Mouse (Mus musculus) neural tube, embryonic 13.5 days (tissue): ENCODE measurements around the gene Cracr2a. TPM values are rescaled to one million over a fixed set of nuclear protein-coding genes. Genes with fewer than 3 reads are reported as not detected.

Experiments
- ATAC-seq: fragments of 200-750 bp; cut with Nextera tagmentation; 2 replicates; pipeline ENCODE4 v1.8.0; 2017; ENCODE audit warnings: low read depth, mild to moderate bottlenecking, moderate TSS enrichment, moderate library complexity
- H3K27ac ChIP-seq: fragments of 300-500 bp; sonication (generic); replicated peaks from 2 replicates; pipeline ENCODE4 v1.5.1; 2015; ENCODE audit warnings: moderate library complexity, mild to moderate bottlenecking, inconsistent platforms
- H3K27me3 ChIP-seq: fragments of 300-500 bp; sonication (generic); 2 replicates; pipeline ENCODE4 v1.6.1; 2015; ENCODE audit warnings: mild to moderate bottlenecking, inconsistent platforms
- H3K36me3 ChIP-seq: fragments of 300-500 bp; sonication (generic); 2 replicates; pipeline ENCODE4 v1.6.1; 2015; ENCODE audit warnings: mild to moderate bottlenecking, inconsistent platforms
- H3K4me1 ChIP-seq: fragments of 300-500 bp; sonication (generic); replicated peaks from 2 replicates; pipeline ENCODE4 v1.6.1; 2015; ENCODE audit warnings: inconsistent platforms
- H3K4me2 ChIP-seq: fragments of 300-500 bp; sonication (generic); 2 replicates; pipeline ENCODE4 v1.6.1; 2015; ENCODE audit warnings: inconsistent platforms, mild to moderate bottlenecking, moderate library complexity
- H3K4me3 ChIP-seq: fragments of 300-500 bp; sonication (generic); 2 replicates; pipeline ENCODE4 v1.5.1; 2015; ENCODE audit warnings: mild to moderate bottlenecking, inconsistent platforms
- H3K9ac ChIP-seq: fragments of 300-500 bp; sonication (generic); 2 replicates; pipeline ENCODE4 v1.6.1; 2015; ENCODE audit warnings: moderate library complexity, mild to moderate bottlenecking, inconsistent platforms
- H3K9me3 ChIP-seq: fragments of 300-500 bp; sonication (generic); 2 replicates; pipeline ENCODE4 v1.6.1; 2016; ENCODE audit warnings: inconsistent platforms
- WGBS: fragments of 180-500 bp; shearing (Covaris S2); methylation state at CpG from one replicate; pipeline ENCODE4 v1.1.7; 2015; 5-methylcytosine and 5-hydroxymethylcytosine counted together
- polyA plus RNA-seq: library from polyadenylated mRNA; unstranded; fragments of >200 nt; fragmentation: Nextera tagmentation; extraction: Ambion mirVana; gene quantifications from 2 replicates; pipeline ENCODE4 v1.2.1, GENCODE M21; 2015

The Cracr2a gene
- polyA plus RNA-seq, 1 experiment from 2014 or later, result 0.59 TPM

DNA sequence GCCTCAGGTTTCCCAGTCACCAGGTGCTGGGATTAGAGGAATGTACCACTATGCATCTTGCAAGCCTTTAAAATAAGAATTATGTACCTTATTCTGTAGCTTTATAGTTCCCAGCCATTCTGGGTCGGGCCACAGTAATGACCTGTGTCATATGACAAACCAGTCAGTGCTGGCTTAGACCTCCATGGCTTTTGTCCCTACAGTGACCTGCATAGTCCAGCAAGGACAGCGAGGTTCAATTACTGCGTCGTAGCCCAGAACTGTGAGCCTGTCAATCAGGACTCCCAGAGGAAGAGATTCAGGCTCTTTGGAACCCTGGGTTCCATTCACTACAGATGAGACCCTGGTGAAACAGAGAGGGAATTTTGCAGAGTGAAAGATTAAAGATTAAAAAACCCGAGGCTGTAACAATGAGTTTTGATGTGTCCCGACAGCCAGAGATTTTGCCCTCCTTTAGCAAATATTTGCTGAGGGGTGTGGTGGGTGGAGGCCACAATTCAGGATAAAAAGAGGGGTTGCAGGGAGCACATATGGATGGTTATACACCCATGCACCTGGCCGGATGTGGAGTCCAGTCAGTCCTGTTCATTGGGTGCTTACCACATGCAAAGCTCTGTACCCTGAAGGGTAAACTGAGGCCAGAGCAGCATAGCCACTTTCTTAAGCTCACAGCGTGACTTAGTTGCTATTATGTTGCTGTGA lies 10.9 kb downstream of the Cracr2a start:
- Histone ChIP-seq H3K4me2 (no peak overlapping the region), H3K9ac (no peak overlapping the region), H3K4me1 (no peaks in the 10 kb centered on the region), H3K4me3 (no peak overlapping the region), H3K9me3 (no peaks in the 10 kb centered on the region), H3K27ac (no peak overlapping the region), H3K36me3 (no peaks in the 10 kb centered on the region), H3K27me3 (no peaks in the 10 kb centered on the region)
- 70% methylated on average over 8 of the region's 8 CpGs for WGBS
- ATAC-seq, result no peak

DNA sequence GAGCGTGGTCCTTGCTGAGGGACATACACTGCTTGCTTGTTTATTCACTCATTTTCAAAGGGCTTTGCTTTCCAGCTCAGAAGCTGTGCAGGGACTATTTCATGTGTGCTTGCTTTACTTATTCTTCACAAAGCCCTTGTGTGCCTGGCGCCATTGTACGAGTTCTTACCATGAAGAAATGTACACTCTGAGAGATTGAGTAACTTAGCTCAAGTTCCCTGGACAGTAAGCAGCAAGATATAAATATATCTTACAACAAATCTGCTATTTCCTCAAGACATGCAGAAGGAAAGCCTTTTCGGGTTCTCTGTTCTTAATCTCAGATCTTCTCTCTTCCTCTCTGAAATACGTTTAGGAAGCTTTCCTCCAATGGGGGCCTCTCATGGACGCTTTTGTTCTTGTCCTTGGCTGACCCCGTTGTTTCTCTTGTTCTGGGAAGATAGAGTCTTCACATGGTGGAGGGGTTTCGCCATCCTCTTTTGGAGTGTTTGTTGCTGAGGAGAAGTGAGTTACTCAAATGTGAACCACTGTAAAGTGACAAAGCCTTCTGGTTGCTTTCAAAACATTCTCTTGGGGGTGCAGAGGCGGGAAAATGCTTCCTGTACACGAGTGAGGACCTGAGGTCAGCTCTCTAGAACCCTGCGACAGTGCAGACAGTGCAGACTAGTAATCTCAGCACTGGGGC lies 12.8 kb downstream of the Cracr2a start:
- Histone ChIP-seq H3K4me1 (no peaks in the 10 kb centered on the region), H3K27ac (no peak overlapping the region), H3K4me3 (no peak overlapping the region), H3K27me3 (no peaks in the 10 kb centered on the region), H3K36me3 (no peaks in the 10 kb centered on the region), H3K4me2 (no peak overlapping the region), H3K9ac (no peak overlapping the region), H3K9me3 (no peaks in the 10 kb centered on the region)
- no peak for ATAC-seq
- 69% methylated on average over 11 of the region's 11 CpGs for WGBS

GRCm38 (mm10) chr6:127575194-127575593 lies 14.1 kb downstream of the Cracr2a start:
- WGBS, result 86% methylated on average over 2 of the region's 2 CpGs
- ATAC-seq, result no peak
- H3K27ac ChIP-seq, result no peak overlapping the region
- H3K4me2 ChIP-seq, result no peak overlapping the region
- no peaks in the 10 kb centered on the region for H3K36me3 ChIP-seq
- no peaks in the 10 kb centered on the region for H3K27me3 ChIP-seq
- H3K4me3 ChIP-seq, result no peak overlapping the region
- no peak overlapping the region for H3K9ac ChIP-seq
- H3K4me1 ChIP-seq, result no peaks in the 10 kb centered on the region
- no peaks in the 10 kb centered on the region for H3K9me3 ChIP-seq

DNA sequence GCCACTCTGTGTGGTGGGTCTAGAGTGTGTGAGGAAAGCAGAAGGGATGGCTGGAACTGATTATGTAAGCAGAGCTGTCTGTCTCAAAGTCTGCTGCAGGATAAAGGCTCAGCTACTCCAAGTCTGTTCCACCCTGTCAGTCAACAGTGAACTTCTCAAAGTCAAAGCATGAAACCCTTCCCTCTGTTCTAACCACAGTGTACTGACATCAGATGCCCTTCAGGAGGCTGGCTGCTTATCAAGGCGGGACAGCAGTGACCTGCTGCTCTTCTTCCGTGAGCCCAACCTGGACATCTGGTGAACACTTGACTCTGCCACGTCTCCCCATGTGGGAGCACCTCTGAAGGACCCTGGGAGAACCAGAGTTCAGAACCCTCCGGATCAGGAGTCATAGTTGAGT lies 16.6 kb downstream of the Cracr2a start:
- WGBS, result 77% methylated on average over 4 of the region's 4 CpGs
- no peak overlapping the region for H3K9ac ChIP-seq
- ATAC-seq, result no peak
- H3K4me2 ChIP-seq, result no peak overlapping the region
- H3K27me3 ChIP-seq, result 0 out of 2 replicates have a peak, but pooled peaks cover 5% of the 10 kb centered on the region
- H3K4me1 ChIP-seq, result peaks cover 11% of the 10 kb centered on the region
- no peaks in the 10 kb centered on the region for H3K36me3 ChIP-seq
- H3K27ac ChIP-seq, result no peak overlapping the region
- no peaks in the 10 kb centered on the region for H3K9me3 ChIP-seq
- no peak overlapping the region for H3K4me3 ChIP-seq

- H3K27me3 ChIP-seq, result 0 out of 2 replicates have a peak, but pooled peaks cover 5% of the 10 kb centered on the region
- H3K9me3 ChIP-seq, result no peaks in the 10 kb centered on the region
- H3K36me3 ChIP-seq, result no peaks in the 10 kb centered on the region
- H3K4me3 ChIP-seq, result no peak overlapping the region
- no peak overlapping the region for H3K4me2 ChIP-seq
- H3K9ac ChIP-seq, result no peak overlapping the region
- whole genome bisulfite sequencing, result 68% methylated on average over 7 of the region's 7 CpGs
- no peak overlapping the region for H3K27ac ChIP-seq
- no peak for ATAC-seq
- H3K4me1 ChIP-seq, result peaks cover 12% of the 10 kb centered on the region
Measured at GRCm38 (mm10) chr6:127578316-127578715, 17.2 kb downstream of the Cracr2a start.

DNA sequence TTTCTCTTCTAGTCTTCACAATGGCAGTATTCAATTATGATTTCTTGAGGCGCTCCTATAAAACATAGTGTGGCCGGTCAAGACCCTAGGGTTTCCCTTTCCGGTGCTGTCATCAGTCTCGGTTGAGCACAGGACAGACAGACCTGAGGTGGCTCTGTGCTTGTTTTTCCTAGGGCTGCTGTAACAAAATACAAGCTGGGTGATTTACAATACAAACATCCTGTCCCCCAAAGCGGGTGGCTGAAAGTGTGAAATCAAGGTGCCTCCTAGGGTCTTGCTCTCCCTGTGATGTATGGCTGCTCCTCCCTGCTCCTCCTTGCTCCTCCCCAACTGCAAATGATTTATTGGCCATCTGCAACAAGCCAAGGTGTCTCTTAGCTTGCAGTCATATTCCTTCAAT lies 17.7 kb downstream of the Cracr2a start:
- ATAC-seq, result no peak
- H3K9me3 ChIP-seq, result no peaks in the 10 kb centered on the region
- 46% methylated on average over 5 of the region's 5 CpGs for WGBS

DNA sequence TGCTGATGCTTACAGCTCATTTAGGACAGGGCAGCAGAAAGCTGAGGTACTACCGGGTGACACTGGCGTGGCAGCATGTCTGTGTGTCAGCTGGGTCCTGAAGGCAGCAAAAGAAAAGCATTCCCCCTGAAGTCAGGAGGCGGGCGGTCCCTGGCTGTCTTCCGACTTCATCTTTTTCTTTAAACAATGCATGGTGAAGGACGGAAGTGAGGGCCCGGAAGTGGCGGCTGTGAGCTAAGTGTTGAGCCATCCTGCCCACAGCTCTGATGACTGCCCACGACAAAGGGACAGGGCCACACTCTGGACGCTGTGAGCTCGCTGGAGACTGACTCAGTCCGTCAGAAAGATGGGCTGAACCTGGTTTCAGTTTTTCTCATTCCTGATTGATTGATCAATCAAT lies 20.8 kb downstream of the Cracr2a start:
- peak overlapping the region; percentile 61 for H3K9ac ChIP-seq
- 0 out of 2 replicates have a peak, but pooled peaks cover 5% of the 10 kb centered on the region for H3K27me3 ChIP-seq
- H3K36me3 ChIP-seq, result no peaks in the 10 kb centered on the region
- H3K9me3 ChIP-seq, result no peaks in the 10 kb centered on the region
- peak overlapping the region; percentile 21; the same call in 1 of the 2 replicates for H3K4me3 ChIP-seq
- no peak overlapping the region; the same call in 1 of the 2 replicates for H3K27ac ChIP-seq
- H3K4me2 ChIP-seq, result peak overlapping the region; percentile 56
- no peak; the same call in 1 of the 2 replicates for ATAC-seq
- WGBS, result 54% methylated on average over 12 of the region's 12 CpGs
- H3K4me1 ChIP-seq, result peaks cover 12% of the 10 kb centered on the region

More for the DNA sequence above, 17.7 kb downstream of the Cracr2a start:
- Histone ChIP-seq H3K4me1 (peaks cover 12% of the 10 kb centered on the region), H3K36me3 (no peaks in the 10 kb centered on the region), H3K4me2 (no peak overlapping the region), H3K27ac (no peak overlapping the region), H3K9ac (no peak overlapping the region), H3K4me3 (no peak overlapping the region), H3K27me3 (0 out of 2 replicates have a peak, but pooled peaks cover 5% of the 10 kb centered on the region)

DNA sequence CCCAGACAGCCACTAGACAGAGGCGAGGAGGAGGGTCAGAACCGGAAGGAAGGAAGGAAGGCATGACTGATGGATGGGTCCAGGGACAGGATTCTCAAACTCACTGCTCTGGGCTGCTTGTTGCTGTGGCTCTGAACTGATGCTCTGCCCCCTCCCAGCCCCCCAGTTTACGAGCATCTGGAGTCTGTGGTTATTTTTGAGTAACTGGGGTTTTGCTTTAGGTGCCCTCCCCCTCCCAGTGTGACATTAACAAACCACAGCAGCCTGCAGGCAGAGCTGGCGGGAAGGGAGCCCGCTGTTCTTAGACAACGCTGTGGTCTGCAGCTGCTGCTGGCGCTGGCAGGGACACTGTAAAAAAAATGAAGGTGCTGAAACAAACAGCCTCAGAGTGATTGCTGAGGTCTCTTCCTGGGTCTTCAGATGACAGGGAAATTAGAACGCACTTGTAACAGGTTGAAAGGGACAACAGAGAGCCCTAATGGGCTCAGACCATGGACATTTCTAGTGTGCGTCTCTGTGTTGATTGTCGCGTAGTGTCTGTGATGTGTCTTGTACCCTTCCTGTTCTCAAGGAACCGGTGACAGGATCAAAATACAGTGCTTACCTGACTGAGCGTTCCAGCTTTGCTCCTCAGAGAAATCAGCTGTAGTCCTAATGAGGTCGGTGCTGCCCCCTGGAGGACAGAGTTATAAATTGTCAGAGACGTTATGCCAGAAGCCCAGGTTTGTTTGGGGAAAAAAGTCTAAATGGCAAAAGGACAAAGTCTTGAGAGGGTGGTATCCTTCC lies 21.4 kb downstream of the Cracr2a start:
- 6% methylated on average over 15 of the region's 15 CpGs for WGBS
- Histone ChIP-seq H3K4me3 (peak overlapping the region; percentile 21), H3K9me3 (no peaks in the 10 kb centered on the region), H3K9ac (peak overlapping the region; percentile 61), H3K27ac (peak overlapping the region; percentile 40), H3K4me2 (peak overlapping the region; percentile 56), H3K36me3 (no peaks in the 10 kb centered on the region), H3K27me3 (0 out of 2 replicates have a peak, but pooled peaks cover 5% of the 10 kb centered on the region), H3K4me1 (peaks cover 12% of the 10 kb centered on the region)
- peak; percentile 77 for ATAC-seq

- Histone ChIP-seq H3K36me3 (no peaks in the 10 kb centered on the region), H3K4me1 (peaks cover 20% of the 10 kb centered on the region), H3K4me3 (no peak overlapping the region), H3K9me3 (no peaks in the 10 kb centered on the region), H3K9ac (no peak overlapping the region), H3K27me3 (no peaks in the 10 kb centered on the region; the same call in 1 of the 2 replicates), H3K4me2 (no peak overlapping the region), H3K27ac (no peak overlapping the region)
- ATAC-seq, result no peak
- 79% methylated on average over 3 of the region's 3 CpGs for WGBS
Measured at GRCm38 (mm10) chr6:127591467-127591866, 30.3 kb downstream of the Cracr2a start.

DNA sequence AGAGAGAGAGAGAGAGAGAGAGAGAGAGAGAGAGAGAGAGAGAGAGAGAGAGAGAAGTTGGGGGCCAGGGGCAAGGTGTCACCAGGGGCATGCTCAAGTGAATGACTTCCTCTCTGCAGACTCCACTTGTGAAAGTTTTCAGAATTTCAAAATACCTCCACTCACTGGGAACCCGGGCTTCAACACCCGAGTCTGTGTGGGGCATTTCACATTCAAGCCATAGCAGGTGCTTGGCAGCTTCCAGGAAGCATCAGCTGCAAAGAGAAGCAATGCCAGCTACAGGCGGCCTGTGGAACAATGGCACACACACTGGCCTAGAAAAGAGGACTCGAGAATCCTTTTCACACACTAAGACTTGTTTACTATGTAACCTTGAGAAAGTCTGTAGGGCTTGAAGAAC lies 32.3 kb downstream of the Cracr2a start:
- Histone ChIP-seq H3K4me3 (no peak overlapping the region), H3K9ac (no peak overlapping the region), H3K27ac (no peak overlapping the region), H3K27me3 (no peaks in the 10 kb centered on the region; the same call in 1 of the 2 replicates), H3K4me1 (peaks cover 22% of the 10 kb centered on the region), H3K4me2 (no peak overlapping the region), H3K9me3 (no peaks in the 10 kb centered on the region), H3K36me3 (no peaks in the 10 kb centered on the region)
- ATAC-seq, result no peak
- WGBS, result 49% methylated on average over 4 of the region's 4 CpGs

GRCm38 (mm10) chr6:127599280-127599679 lies 38.1 kb downstream of the Cracr2a start:
- Histone ChIP-seq H3K9ac (no peak overlapping the region), H3K4me3 (no peak overlapping the region), H3K4me1 (peaks cover 25% of the 10 kb centered on the region), H3K36me3 (no peaks in the 10 kb centered on the region), H3K27ac (peak overlapping the region; percentile 39), H3K27me3 (no peaks in the 10 kb centered on the region), H3K9me3 (no peaks in the 10 kb centered on the region), H3K4me2 (no peak overlapping the region)
- WGBS, result 31% methylated on average over 6 of the region's 6 CpGs
- ATAC-seq, result 0 out of 2 replicates have a peak, but pooled peaks have one; percentile 25
